Mouse (Mus musculus) adrenal gland, postnatal 36 days (tissue): Measurements from ENCODE around the gene Def8. TPM values are rescaled to one million over a fixed set of nuclear protein-coding genes. Genes with fewer than 3 reads are reported as not detected.
A peak's percentile ranks its signal among the peaks of the same experiment; 100 is the strongest.

Experiments used
- DNase-seq, 2 experiments: peaks; one replicate each; pipeline ENCODE4 v3.0.0; 2021; ENCODE audit warnings: mixed read lengths in 1 of 2
- total RNA-seq, 2 experiments: library from RNA; stranded (reverse); gene quantifications; 2 replicates each; pipeline ENCODE4 v1.2.3; 2021

The Def8 gene
- total RNA-seq, 2 experiments from 2014 or later, result 21.7 to 32.6 TPM

- peak in 1 of 2 experiments; percentile 16 for DNase-seq
Observed at GRCm38 (mm10) chr8:123482627-123483026, 59.3 kb downstream of the Def8 start.

GRCm38 (mm10) chr8:123491280-123492075, 68.2 kb downstream of the Def8 start:
- DNase-seq, result no peak

- no peak for DNase-seq
Observed at GRCm38 (mm10) chr8:123492898-123493297, 69.6 kb downstream of the Def8 start.

- no peak for DNase-seq
Observed at GRCm38 (mm10) chr8:123497699-123498098, 74.4 kb downstream of the Def8 start.

- no peak for DNase-seq
Observed at GRCm38 (mm10) chr8:123498963-123499362, 75.6 kb downstream of the Def8 start.

GRCm38 (mm10) chr8:123499556-123499955, 76.2 kb downstream of the Def8 start:
- DNase-seq, result no peak

- DNase-seq, result no peak
Observed at GRCm38 (mm10) chr8:123502192-123502591, 78.9 kb downstream of the Def8 start.

GRCm38 (mm10) chr8:123503801-123504467, 80.6 kb downstream of the Def8 start:
- no peak for DNase-seq

GRCm38 (mm10) chr8:123504591-123505195, 81.4 kb downstream of the Def8 start:
- no peak for DNase-seq

- DNase-seq, result no peak
Observed at GRCm38 (mm10) chr8:123505267-123505666, 81.9 kb downstream of the Def8 start.

GRCm38 (mm10) chr8:123505695-123506094, 82.4 kb downstream of the Def8 start:
- no peak for DNase-seq

GRCm38 (mm10) chr8:123507153-123507552, 83.8 kb downstream of the Def8 start:
- no peak for DNase-seq

- no peak for DNase-seq
Observed at GRCm38 (mm10) chr8:123510819-123511218, 87.5 kb downstream of the Def8 start.

Other genes with a start within 250 kb of the Def8 start
- 10 to 100 TPM; 39.9 to 47.2 TPM for gene Dpep1, start 237.3 kb upstream of the Def8 start, total RNA-seq
- 100 to 1,000 TPM in 1 of 2 experiments, 10 to 100 TPM in 1; 77.5 to 108 TPM for gene Chmp1a, start 210.8 kb upstream of the Def8 start, total RNA-seq
- 1 to 10 TPM; 2.9 to 3.7 TPM for gene Spata33, start 210.7 kb upstream of the Def8 start, total RNA-seq
- gene Cdk10, start 198.7 kb upstream of the Def8 start, total RNA-seq, result 10 to 100 TPM; 49.0 to 58.6 TPM
- 10 to 100 TPM; 16.8 to 21.4 TPM for gene Spata2l, start 187.3 kb upstream of the Def8 start, total RNA-seq
- 10 to 100 TPM; 19.4 to 27.9 TPM for gene Zfp276, start 169.3 kb upstream of the Def8 start, total RNA-seq
- gene Vps9d1, start 169.2 kb upstream of the Def8 start, total RNA-seq, result 10 to 100 TPM; 21.1 to 28.1 TPM
- gene Fanca, start 105.0 kb upstream of the Def8 start, total RNA-seq, result 10 to 100 TPM in 1 of 2 experiments, 1 to 10 TPM in 1; 1.9 to 10.5 TPM
- gene Spire2, start 90.8 kb upstream of the Def8 start, total RNA-seq, result 1 to 10 TPM; 1.1 to 1.4 TPM
- 100 to 1,000 TPM; 213 to 255 TPM for gene Tcf25, start 49.8 kb upstream of the Def8 start, total RNA-seq
- gene Mc1r, start 16.4 kb upstream of the Def8 start, total RNA-seq, result not detected
- gene Tubb3, start 12.1 kb upstream of the Def8 start, total RNA-seq, result 1 to 10 TPM; 4.5 to 4.7 TPM
- 10 to 100 TPM; 64.2 TPM for gene Afg3l1, start 54.4 kb downstream of the Def8 start, total RNA-seq
- under 1 TPM in 1 of 2 experiments, not detected in 1; 0.43 TPM for gene Dbndd1, start 91.9 kb downstream of the Def8 start, total RNA-seq
- gene Gas8, start 95.3 kb downstream of the Def8 start, total RNA-seq, result 10 to 100 TPM; 12.1 to 14.7 TPM
- gene Rhou, start 230.4 kb downstream of the Def8 start, total RNA-seq, result 10 to 100 TPM; 40.8 to 55.7 TPM